Mouse (Mus musculus) heart, embryonic 13.5 days (tissue): ENCODE measurements around the gene Inf2. TPM values are rescaled to one million over a fixed set of nuclear protein-coding genes. Genes with fewer than 3 reads are reported as not detected.

Experiments used
- ATAC-seq: fragments of 200-750 bp; cut with Nextera tagmentation; 2 replicates; pipeline ENCODE4 v1.8.0; 2017; ENCODE audit warnings: moderate TSS enrichment; ENCODE audit not compliant: insufficient number of reproducible peaks, low FRiP score, low TSS enrichment; ENCODE audit errors: extremely low read depth
- H3K27ac ChIP-seq: fragments of 300-500 bp; sonication (generic); replicated peaks from 2 replicates; pipeline ENCODE4 v1.5.1; 2015; ENCODE audit warnings: moderate library complexity, mild to moderate bottlenecking, inconsistent platforms
- H3K27me3 ChIP-seq: fragments of 300-500 bp; sonication (generic); replicated peaks from 2 replicates; pipeline ENCODE4 v1.6.1; 2015; ENCODE audit warnings: mild to moderate bottlenecking, inconsistent platforms
- H3K36me3 ChIP-seq: fragments of 300-500 bp; sonication (generic); 2 replicates; pipeline ENCODE4 v1.6.1; 2015; ENCODE audit warnings: mild to moderate bottlenecking, inconsistent platforms
- H3K4me1 ChIP-seq: fragments of 300-500 bp; sonication (generic); 2 replicates; pipeline ENCODE4 v1.6.1; 2015; ENCODE audit warnings: inconsistent platforms
- H3K4me2 ChIP-seq: fragments of 300-500 bp; sonication (generic); 2 replicates; pipeline ENCODE4 v1.6.1; 2015; ENCODE audit warnings: inconsistent platforms, mild to moderate bottlenecking, moderate library complexity
- H3K4me3 ChIP-seq: fragments of 300-500 bp; sonication (generic); 2 replicates; pipeline ENCODE4 v1.5.1; 2015; ENCODE audit warnings: moderate library complexity, mild to moderate bottlenecking, inconsistent platforms
- H3K9ac ChIP-seq: fragments of 300-500 bp; sonication (generic); 2 replicates; pipeline ENCODE4 v1.6.1; 2015; ENCODE audit warnings: inconsistent platforms, mild to moderate bottlenecking, moderate library complexity
- H3K9me3 ChIP-seq: fragments of 300-500 bp; sonication (generic); 2 replicates; pipeline ENCODE4 v1.6.1; 2016; ENCODE audit warnings: inconsistent platforms
- WGBS: fragments of 180-500 bp; shearing (Covaris S2); methylation state at CpG from one replicate; pipeline ENCODE4 v1.1.7; 2015; ENCODE audit warnings: mixed read lengths; 5-methylcytosine and 5-hydroxymethylcytosine counted together
- polyA plus RNA-seq: library from polyadenylated mRNA; unstranded; fragments of >200 nt; fragmentation: Nextera tagmentation; extraction: Ambion mirVana; gene quantifications from 2 replicates; pipeline ENCODE4 v1.2.1, GENCODE M21; 2015

Gene Inf2
- polyA plus RNA-seq, 1 experiment from 2014 or later: 3.2 TPM

DNA sequence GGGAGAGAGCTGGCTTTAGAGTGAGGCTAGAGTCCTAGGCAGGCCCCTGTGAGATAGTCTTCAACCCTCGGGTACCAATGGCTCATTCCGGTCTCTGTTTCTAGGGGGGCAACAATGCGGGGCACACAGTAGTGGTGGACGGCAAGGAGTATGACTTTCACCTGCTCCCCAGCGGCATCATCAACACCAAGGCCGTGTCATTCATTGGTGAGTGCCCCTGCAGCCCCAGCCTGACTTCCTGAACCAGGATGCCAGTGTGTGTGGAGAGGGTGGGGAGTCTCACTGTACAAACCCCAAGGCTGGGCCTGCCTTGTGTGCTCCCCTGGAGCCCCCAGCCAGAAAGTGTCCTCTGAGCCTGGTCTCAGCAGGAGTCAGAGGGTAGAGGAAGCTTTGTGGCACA is 39.6 kb downstream of the Inf2 start:
- Histone ChIP-seq H3K9ac (peak overlapping the region; percentile 42), H3K9me3 (no peaks in the 10 kb centered on the region), H3K36me3 (peaks cover 7% of the 10 kb centered on the region; the same call in 1 of the 2 replicates), H3K4me1 (peaks cover 70% of the 10 kb centered on the region), H3K27me3 (no peaks in the 10 kb centered on the region), H3K4me2 (no peak overlapping the region), H3K27ac (peak overlapping the region; percentile 61), H3K4me3 (no peak overlapping the region)
- no peak for ATAC-seq
- WGBS: 78% methylated on average over 6 of the region's 6 CpGs

DNA sequence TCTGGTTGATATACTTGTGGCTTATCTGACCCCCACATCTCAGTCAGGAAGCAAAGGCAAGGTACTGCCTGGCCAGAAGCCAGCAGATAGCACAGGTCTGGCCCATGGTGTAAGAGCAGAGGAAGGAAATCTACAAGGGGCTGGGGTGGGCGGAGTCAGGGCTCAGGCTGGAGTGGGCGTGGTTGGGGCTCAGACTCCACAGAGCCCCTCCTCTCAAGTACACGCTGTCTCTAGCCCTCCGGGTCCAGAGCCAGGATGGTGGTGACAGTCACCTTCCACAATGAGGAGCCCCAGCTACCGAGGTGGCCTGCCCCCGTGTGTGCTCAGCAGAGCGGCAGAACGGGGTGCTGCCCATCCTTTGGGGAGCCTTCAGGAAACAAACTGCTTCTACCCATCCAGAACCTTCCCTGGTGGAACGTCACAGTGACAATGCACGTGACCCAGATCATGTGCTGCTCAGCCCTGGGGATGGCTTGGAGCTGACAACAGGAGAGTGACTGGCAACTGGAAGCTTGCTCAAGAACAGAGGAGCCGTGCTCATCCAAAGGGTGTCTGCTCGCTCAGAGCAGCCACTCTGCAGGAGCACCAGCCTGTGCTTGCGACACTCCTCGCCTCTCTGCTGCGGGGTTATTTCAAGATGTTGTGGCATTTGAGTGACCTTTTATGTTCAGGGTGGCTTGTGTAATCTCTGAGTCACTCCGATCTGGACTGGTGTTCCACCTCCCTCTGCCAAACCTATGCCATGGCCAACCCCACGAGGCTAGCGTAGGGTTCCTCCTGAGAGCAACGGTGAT is 40.5 kb downstream of the Inf2 start:
- H3K4me2 ChIP-seq: peak overlapping the region; percentile 72
- peak overlapping the region; percentile 61 for H3K27ac ChIP-seq
- peak; percentile 69; the same call in 1 of the 2 replicates for ATAC-seq
- peaks cover 61% of the 10 kb centered on the region for H3K4me1 ChIP-seq
- WGBS: 19% methylated on average over 19 of the region's 19 CpGs
- H3K4me3 ChIP-seq: peak overlapping the region; percentile 41
- H3K27me3 ChIP-seq: no peaks in the 10 kb centered on the region
- no peaks in the 10 kb centered on the region for H3K9me3 ChIP-seq
- peaks cover 16% of the 10 kb centered on the region for H3K36me3 ChIP-seq
- peak overlapping the region; percentile 69 for H3K9ac ChIP-seq

DNA sequence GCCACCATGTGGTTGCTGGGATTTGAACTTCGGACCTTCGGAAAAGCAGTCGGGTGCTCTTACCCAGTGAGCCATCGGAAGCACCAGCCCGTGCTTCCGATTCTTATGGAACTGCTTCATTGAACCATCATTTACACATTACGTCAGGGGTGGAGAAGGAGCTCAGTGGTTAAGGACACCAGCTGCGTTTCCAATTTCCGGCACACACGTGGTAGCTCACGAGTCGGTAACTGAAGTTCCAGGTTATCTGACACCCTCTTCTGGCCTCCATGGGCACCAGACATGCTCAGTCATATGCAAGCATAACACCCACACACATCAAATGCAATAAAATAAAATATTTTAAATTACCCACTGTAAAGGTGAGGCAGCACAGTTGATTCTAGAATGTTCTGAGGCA is 41.4 kb downstream of the Inf2 start:
- H3K4me1 ChIP-seq: peaks cover 59% of the 10 kb centered on the region
- H3K4me2 ChIP-seq: no peak overlapping the region
- no peaks in the 10 kb centered on the region for H3K27me3 ChIP-seq
- H3K27ac ChIP-seq: no peak overlapping the region
- H3K36me3 ChIP-seq: peaks cover 22% of the 10 kb centered on the region
- H3K4me3 ChIP-seq: no peak overlapping the region
- H3K9ac ChIP-seq: no peak overlapping the region
- 90% methylated on average over 12 of the region's 12 CpGs for WGBS
- H3K9me3 ChIP-seq: no peaks in the 10 kb centered on the region
- no peak for ATAC-seq

DNA sequence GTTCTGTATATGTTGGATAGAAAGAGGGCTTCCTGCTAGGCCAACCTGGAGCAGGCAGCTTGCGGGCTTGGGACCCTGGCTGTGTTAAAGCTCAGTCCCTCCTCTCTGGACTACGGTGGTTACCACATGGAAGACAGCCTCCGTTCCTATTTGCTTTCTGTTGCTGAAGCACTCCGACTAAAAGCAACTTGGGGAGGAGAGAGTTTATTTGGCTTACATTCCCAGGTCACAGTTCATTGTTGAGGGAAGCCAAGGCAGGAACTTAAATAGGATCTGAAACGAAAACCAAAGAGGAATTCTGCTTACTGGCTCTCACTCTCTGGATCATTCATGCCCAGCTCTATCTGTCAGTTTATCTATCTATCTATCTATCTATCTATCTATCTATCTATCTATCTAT is 42.2 kb downstream of the Inf2 start:
- H3K9ac ChIP-seq: no peak overlapping the region
- no peaks in the 10 kb centered on the region for H3K9me3 ChIP-seq
- H3K27me3 ChIP-seq: no peaks in the 10 kb centered on the region
- H3K4me2 ChIP-seq: no peak overlapping the region
- H3K36me3 ChIP-seq: peaks cover 22% of the 10 kb centered on the region
- no peak for ATAC-seq
- H3K27ac ChIP-seq: no peak overlapping the region
- H3K4me1 ChIP-seq: peaks cover 57% of the 10 kb centered on the region
- 69% methylated on average over 5 of the region's 5 CpGs for WGBS
- no peak overlapping the region for H3K4me3 ChIP-seq

DNA sequence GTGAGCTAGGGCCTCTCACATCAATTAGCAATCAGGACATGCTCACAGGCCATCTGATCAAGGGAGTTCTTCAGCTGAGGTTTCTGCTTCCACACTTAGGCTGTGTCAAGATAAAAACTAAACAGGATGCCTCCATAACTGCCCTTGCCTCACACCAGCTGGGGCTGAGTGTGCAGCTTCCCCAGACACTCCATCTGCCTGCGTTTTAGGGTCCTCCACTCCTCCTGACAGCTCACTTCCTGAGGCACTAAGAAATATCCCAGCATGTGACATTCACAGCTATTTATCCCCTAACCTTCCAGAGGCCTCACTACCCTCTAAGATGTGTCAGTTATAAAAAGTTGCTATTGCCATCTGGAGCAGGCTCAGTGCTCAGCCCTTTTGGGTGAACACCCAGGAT is 42.9 kb downstream of the Inf2 start:
- no peak for ATAC-seq
- peaks cover 50% of the 10 kb centered on the region for H3K4me1 ChIP-seq
- 22% methylated on average over 1 of the region's 1 CpGs for WGBS
- H3K4me3 ChIP-seq: no peak overlapping the region
- no peaks in the 10 kb centered on the region for H3K9me3 ChIP-seq
- no peak overlapping the region; the same call in 1 of the 2 replicates for H3K27ac ChIP-seq
- no peaks in the 10 kb centered on the region for H3K27me3 ChIP-seq
- H3K4me2 ChIP-seq: no peak overlapping the region
- no peak overlapping the region for H3K9ac ChIP-seq
- H3K36me3 ChIP-seq: peaks cover 28% of the 10 kb centered on the region

DNA sequence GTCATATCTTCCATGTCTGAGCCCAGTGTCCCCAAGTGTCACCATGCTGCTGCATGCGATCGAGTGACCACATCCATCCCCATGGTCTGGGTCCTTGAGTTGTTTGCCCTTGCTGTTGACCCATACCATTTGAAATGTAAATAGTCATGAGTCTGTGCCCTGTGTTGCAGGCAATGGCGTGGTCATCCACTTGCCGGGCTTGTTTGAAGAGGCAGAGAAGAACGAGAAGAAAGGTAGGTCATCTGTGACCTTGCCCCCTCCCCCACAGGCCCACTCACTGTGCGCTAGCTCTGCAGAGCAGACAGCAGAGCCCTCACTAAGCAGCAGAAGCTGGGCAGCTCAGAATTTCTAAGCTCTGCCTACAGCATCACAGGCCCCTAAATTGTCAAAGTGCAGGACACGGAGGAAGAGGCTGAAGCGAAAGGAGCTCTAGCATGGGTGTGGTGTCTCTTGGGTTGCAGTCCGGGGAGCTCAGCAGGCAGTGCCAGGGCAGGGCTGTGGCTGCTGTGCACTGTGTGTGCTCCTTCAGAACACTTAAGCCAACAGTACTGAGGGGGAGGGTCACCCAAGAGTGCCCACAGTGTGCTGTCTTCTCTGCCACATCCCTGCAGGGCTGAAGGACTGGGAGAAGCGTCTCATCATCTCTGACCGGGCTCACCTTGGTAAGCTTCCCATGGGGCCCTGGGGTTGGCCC is 43.6 kb downstream of the Inf2 start:
- WGBS: 71% methylated on average over 11 of the region's 11 CpGs
- peaks cover 35% of the 10 kb centered on the region for H3K36me3 ChIP-seq
- peaks cover 43% of the 10 kb centered on the region for H3K4me1 ChIP-seq
- H3K4me2 ChIP-seq: no peak overlapping the region
- H3K27ac ChIP-seq: no peak overlapping the region
- no peaks in the 10 kb centered on the region for H3K9me3 ChIP-seq
- H3K4me3 ChIP-seq: no peak overlapping the region
- H3K27me3 ChIP-seq: no peaks in the 10 kb centered on the region
- no peak for ATAC-seq
- H3K9ac ChIP-seq: no peak overlapping the region

DNA sequence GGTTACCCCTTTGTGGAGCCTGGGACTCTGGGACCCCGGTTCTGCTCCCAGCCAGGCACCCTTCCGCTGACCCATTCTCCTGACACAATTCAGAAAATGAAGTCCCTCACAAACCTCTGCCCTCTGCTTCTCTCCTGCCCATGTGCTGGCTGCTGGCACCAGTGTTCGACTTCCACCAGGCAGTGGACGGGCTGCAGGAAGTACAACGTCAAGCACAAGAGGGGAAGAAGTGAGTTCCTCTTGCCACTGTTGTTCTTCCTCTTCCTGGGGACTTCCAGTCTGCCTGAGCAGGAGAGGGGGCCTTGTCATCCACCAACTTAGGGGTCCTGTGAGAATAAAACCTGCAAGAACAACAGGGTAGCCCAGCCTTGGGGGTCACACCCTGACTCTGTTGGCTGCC is 44.3 kb downstream of the Inf2 start:
- Histone ChIP-seq H3K27me3 (no peaks in the 10 kb centered on the region), H3K4me1 (peaks cover 37% of the 10 kb centered on the region), H3K4me2 (no peak overlapping the region), H3K27ac (no peak overlapping the region), H3K4me3 (no peak overlapping the region), H3K36me3 (peaks cover 35% of the 10 kb centered on the region), H3K9me3 (no peaks in the 10 kb centered on the region), H3K9ac (no peak overlapping the region)
- WGBS: 67% methylated on average over 5 of the region's 5 CpGs
- no peak for ATAC-seq

DNA sequence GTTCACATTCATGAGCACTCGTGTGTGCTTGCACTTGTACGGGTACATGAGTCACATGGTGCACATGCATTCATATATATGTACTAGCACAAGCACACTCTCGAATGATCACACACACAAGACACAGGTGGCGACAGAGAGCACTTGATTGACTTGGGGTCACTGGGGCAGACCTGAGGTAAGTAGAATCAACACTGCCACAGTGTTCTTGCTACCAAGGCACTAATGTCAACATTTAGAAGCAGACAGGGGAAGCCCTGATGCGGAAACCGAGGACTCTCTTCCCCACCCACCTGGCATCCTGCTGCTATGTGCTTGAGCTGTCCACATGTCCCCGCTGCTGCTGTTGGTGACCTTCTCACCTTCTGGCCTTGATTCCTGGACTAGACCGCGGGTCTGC is 45.1 kb downstream of the Inf2 start:
- 67% methylated on average over 9 of the region's 9 CpGs for WGBS
- ATAC-seq: no peak

GRCm38 (mm10) chr12:112639526-112639925 is 50.9 kb downstream of the Inf2 start:
- Histone ChIP-seq H3K4me1 (0 out of 2 replicates have a peak, but pooled peaks cover 4% of the 10 kb centered on the region), H3K4me2 (no peak overlapping the region), H3K9ac (no peak overlapping the region), H3K27me3 (no peaks in the 10 kb centered on the region), H3K27ac (no peak overlapping the region), H3K36me3 (peaks cover 38% of the 10 kb centered on the region), H3K4me3 (no peak overlapping the region), H3K9me3 (no peaks in the 10 kb centered on the region)
- no peak for ATAC-seq
- 83% methylated on average over 10 of the region's 10 CpGs for WGBS

More for the DNA sequence above, 45.1 kb downstream of the Inf2 start:
- H3K4me3 ChIP-seq: no peak overlapping the region
- no peaks in the 10 kb centered on the region for H3K27me3 ChIP-seq
- no peak overlapping the region for H3K27ac ChIP-seq
- no peak overlapping the region for H3K9ac ChIP-seq
- H3K4me2 ChIP-seq: no peak overlapping the region
- H3K9me3 ChIP-seq: no peaks in the 10 kb centered on the region
- H3K36me3 ChIP-seq: peaks cover 35% of the 10 kb centered on the region
- peaks cover 29% of the 10 kb centered on the region for H3K4me1 ChIP-seq

DNA sequence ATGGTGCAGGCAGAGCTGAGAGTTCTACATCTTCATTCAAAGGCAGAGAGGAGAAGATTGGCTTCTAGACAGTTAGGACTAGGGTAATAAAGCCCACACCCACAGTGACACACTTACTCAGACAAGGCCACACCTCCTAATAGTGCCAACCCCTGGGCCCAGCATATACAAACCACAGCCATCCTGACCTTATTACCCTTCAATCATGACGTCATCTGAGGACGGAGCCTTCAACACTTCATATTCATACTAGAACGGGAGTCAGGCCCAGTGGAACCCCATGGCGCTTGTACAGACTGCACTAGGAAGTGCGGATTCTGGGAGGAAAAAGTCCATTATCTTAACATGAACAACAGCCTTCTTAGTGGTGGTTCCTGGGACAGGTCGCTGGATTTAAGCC is 54.5 kb downstream of the Inf2 start:
- peaks cover 21% of the 10 kb centered on the region for H3K4me1 ChIP-seq
- no peak overlapping the region for H3K27ac ChIP-seq
- 84% methylated on average over 6 of the region's 6 CpGs for WGBS
- H3K4me3 ChIP-seq: no peak overlapping the region
- H3K4me2 ChIP-seq: no peak overlapping the region
- ATAC-seq: no peak
- H3K36me3 ChIP-seq: peaks cover 36% of the 10 kb centered on the region
- no peak overlapping the region for H3K9ac ChIP-seq
- no peaks in the 10 kb centered on the region for H3K27me3 ChIP-seq
- no peaks in the 10 kb centered on the region for H3K9me3 ChIP-seq

GRCm38 (mm10) chr12:112644180-112644854 is 55.7 kb downstream of the Inf2 start, which contains the start of gene Siva1:
TSS of gene Siva1 (plus strand) at chr12:112644679.
- Histone ChIP-seq H3K9me3 (no peaks in the 10 kb centered on the region), H3K9ac (peak within 1 kb of the TSS; percentile 91), H3K27ac (peak within 1 kb of the TSS; percentile 85), H3K4me3 (peak within 1 kb of the TSS; percentile 65), H3K36me3 (peaks cover 47% of the 10 kb centered on the region), H3K4me1 (peaks cover 21% of the 10 kb centered on the region), H3K4me2 (peak within 1 kb of the TSS; percentile 85), H3K27me3 (no peaks in the 10 kb centered on the region)
- 2% methylated on average over 46 of the region's 46 CpGs for WGBS
- ATAC-seq: peak; percentile 98
